Mouse (Mus musculus) lung, embryonic 15.5 days (tissue): Measurements from ENCODE around the gene Macc1. TPM values are rescaled to one million over a fixed set of nuclear protein-coding genes. Genes with fewer than 3 reads are reported as not detected.

Source experiments
- ATAC-seq: fragments of 200-750 bp; cut with Nextera tagmentation; 2 replicates; pipeline ENCODE4 v1.8.0; 2017; ENCODE audit warnings: moderate number of reproducible peaks, borderline replicate concordance; ENCODE audit not compliant: low FRiP score, low TSS enrichment; ENCODE audit errors: extremely low read depth
- H3K27ac ChIP-seq: fragments of 300-500 bp; sonication (generic); 2 replicates; pipeline ENCODE4 v1.5.1; 2015; ENCODE audit warnings: moderate library complexity, mild to moderate bottlenecking, inconsistent platforms
- H3K27me3 ChIP-seq: fragments of 300-500 bp; sonication (generic); 2 replicates; pipeline ENCODE4 v1.6.1; 2015; ENCODE audit warnings: inconsistent platforms
- H3K36me3 ChIP-seq: fragments of 300-500 bp; sonication (generic); 2 replicates; pipeline ENCODE4 v1.6.1; 2015; ENCODE audit warnings: inconsistent platforms
- H3K4me1 ChIP-seq: fragments of 300-500 bp; sonication (generic); 2 replicates; pipeline ENCODE4 v1.6.1; 2015; ENCODE audit warnings: inconsistent platforms
- H3K4me2 ChIP-seq: fragments of 300-500 bp; sonication (generic); 2 replicates; pipeline ENCODE4 v1.6.1; 2015; ENCODE audit warnings: inconsistent platforms, mild to moderate bottlenecking, moderate library complexity
- H3K4me3 ChIP-seq: fragments of 300-500 bp; sonication (generic); 2 replicates; pipeline ENCODE4 v1.5.1; 2015; ENCODE audit warnings: mild to moderate bottlenecking, inconsistent platforms
- H3K9ac ChIP-seq: fragments of 300-500 bp; sonication (generic); 2 replicates; pipeline ENCODE4 v1.6.1; 2015; ENCODE audit warnings: inconsistent platforms
- H3K9me3 ChIP-seq: fragments of 300-500 bp; sonication (generic); 2 replicates; pipeline ENCODE4 v1.6.1; 2016; ENCODE audit warnings: inconsistent platforms
- WGBS: fragments of 180-500 bp; shearing (Covaris S2); methylation state at CpG from one replicate; pipeline ENCODE4 v1.1.7; 2015; 5-methylcytosine and 5-hydroxymethylcytosine counted together
- polyA plus RNA-seq: library from polyadenylated mRNA; unstranded; fragments of >200 nt; fragmentation: Nextera tagmentation; extraction: Ambion mirVana; gene quantifications from 2 replicates; pipeline ENCODE4 v1.2.1, GENCODE M21; 2015

The Macc1 gene
- polyA plus RNA-seq, 1 experiment from 2014 or later: 1.1 TPM

DNA sequence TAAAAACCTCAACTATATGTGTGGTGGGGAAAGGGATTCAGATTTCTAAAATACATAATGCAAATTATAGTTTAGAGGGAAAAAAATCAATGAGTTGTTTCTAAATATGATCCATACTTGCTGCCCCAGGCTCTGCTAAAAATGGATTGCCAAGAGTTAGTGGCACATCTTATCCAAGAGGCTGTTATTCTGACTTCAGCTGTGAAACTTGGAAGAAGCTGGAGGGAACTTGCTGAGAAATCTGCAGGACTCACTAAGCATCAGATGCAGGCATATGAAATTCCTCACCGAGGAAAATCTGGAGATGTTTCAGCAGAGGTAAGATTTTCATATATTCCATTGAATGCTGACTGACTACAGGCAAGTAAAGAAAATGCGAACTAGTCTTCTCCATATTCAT, 136.0 kb downstream of the Macc1 start:
- H3K4me2 ChIP-seq: no peak overlapping the region
- no peak for ATAC-seq
- no peak overlapping the region for H3K4me3 ChIP-seq
- no peak overlapping the region for H3K9ac ChIP-seq
- H3K27ac ChIP-seq: no peak overlapping the region
- no peaks in the 10 kb centered on the region for H3K4me1 ChIP-seq
- 83% methylated on average over 2 of the region's 2 CpGs for WGBS
- no peaks in the 10 kb centered on the region for H3K9me3 ChIP-seq
- no peaks in the 10 kb centered on the region for H3K27me3 ChIP-seq
- H3K36me3 ChIP-seq: no peaks in the 10 kb centered on the region

DNA sequence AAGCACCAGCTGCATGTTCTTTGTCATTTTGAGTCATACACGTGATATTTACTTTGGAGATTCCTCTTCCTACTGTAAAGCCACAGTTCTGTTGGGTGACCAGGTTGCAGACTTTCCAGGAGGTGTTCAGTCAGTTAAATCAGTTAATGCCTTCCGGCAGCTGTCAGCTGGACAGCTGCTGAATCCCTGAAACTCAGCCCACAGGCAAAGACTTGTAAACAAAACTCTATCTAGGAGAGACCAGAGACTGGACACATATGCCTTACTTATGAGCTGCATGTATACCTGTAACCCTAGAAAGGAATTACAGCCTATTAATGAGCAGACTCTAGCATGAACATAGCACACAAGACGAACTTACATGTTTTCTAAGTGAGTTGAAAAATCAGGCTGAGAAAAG, 137.2 kb downstream of the Macc1 start:
- H3K4me1 ChIP-seq: no peaks in the 10 kb centered on the region
- no peak overlapping the region for H3K27ac ChIP-seq
- no peak overlapping the region for H3K9ac ChIP-seq
- 52% methylated on average over 3 of the region's 3 CpGs for WGBS
- no peaks in the 10 kb centered on the region for H3K9me3 ChIP-seq
- ATAC-seq: no peak
- no peaks in the 10 kb centered on the region for H3K36me3 ChIP-seq
- H3K4me2 ChIP-seq: no peak overlapping the region
- H3K4me3 ChIP-seq: no peak overlapping the region
- H3K27me3 ChIP-seq: no peaks in the 10 kb centered on the region

GRCm38 (mm10) chr12:119454076-119454475, 140.0 kb downstream of the Macc1 start:
- ATAC-seq: no peak
- no peak overlapping the region for H3K4me2 ChIP-seq
- no peaks in the 10 kb centered on the region for H3K27me3 ChIP-seq
- H3K4me3 ChIP-seq: no peak overlapping the region
- no peak overlapping the region for H3K9ac ChIP-seq
- H3K4me1 ChIP-seq: no peaks in the 10 kb centered on the region
- no peaks in the 10 kb centered on the region for H3K9me3 ChIP-seq
- H3K36me3 ChIP-seq: no peaks in the 10 kb centered on the region
- 31% methylated on average over 1 of the region's 1 CpGs for WGBS
- H3K27ac ChIP-seq: no peak overlapping the region

GRCm38 (mm10) chr12:119464040-119464939, 150.2 kb downstream of the Macc1 start:
- H3K4me2 ChIP-seq: no peak overlapping the region
- 44% methylated on average over 2 of the region's 2 CpGs for WGBS

DNA sequence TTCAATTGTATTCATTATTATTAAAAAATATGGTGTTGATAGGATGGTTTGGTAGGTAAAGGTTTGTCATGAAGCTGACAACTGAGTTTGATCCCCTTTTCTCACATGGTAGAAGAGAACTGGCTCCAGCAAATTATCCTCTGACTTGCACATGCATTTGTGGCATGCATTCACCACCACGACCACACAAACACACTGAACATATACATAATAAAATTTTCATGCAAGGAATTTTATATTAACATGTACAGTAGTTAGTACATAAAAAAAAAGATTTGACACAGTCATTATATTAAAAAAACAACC, 150.8 kb downstream of the Macc1 start:
- H3K4me1 ChIP-seq: no peaks in the 10 kb centered on the region
- ATAC-seq: no peak
- H3K27ac ChIP-seq: no peak overlapping the region
- H3K4me2 ChIP-seq: no peak overlapping the region
- H3K9me3 ChIP-seq: no peaks in the 10 kb centered on the region
- no peak overlapping the region for H3K9ac ChIP-seq
- WGBS: 47% methylated on average over 1 of the region's 1 CpGs
- no peaks in the 10 kb centered on the region for H3K36me3 ChIP-seq
- H3K4me3 ChIP-seq: no peak overlapping the region
- H3K27me3 ChIP-seq: no peaks in the 10 kb centered on the region

More at GRCm38 (mm10) chr12:119464040-119464939, 150.2 kb downstream of the Macc1 start:
- H3K9me3 ChIP-seq: no peaks in the 10 kb centered on the region
- H3K27ac ChIP-seq: no peak overlapping the region
- no peaks in the 10 kb centered on the region for H3K27me3 ChIP-seq
- H3K36me3 ChIP-seq: no peaks in the 10 kb centered on the region
- H3K9ac ChIP-seq: no peak overlapping the region
- no peak for ATAC-seq
- no peaks in the 10 kb centered on the region for H3K4me1 ChIP-seq
- H3K4me3 ChIP-seq: no peak overlapping the region

DNA sequence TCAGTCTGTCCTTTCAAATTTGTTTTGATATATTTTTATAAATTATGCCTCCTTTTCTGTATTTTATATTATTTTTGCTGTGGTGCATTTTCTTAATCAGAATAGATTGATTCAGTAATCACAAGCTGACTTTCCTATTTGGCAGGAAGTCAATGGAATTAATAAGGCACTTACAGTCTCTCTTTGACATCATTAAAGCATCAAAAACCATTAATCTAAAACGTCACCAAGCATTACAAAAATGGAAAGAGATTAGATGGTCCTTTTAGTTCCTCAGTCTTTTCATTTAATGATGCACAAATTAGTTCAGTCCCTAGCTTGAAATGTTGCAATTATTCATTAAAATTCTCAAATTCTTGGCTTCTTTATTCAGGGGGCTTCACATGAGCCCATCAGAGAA, 153.6 kb downstream of the Macc1 start:
- H3K9me3 ChIP-seq: no peaks in the 10 kb centered on the region
- 61% methylated on average over 1 of the region's 1 CpGs for WGBS
- H3K36me3 ChIP-seq: no peaks in the 10 kb centered on the region
- H3K4me3 ChIP-seq: no peak overlapping the region
- H3K4me1 ChIP-seq: no peaks in the 10 kb centered on the region
- ATAC-seq: no peak
- no peak overlapping the region for H3K9ac ChIP-seq
- no peak overlapping the region for H3K27ac ChIP-seq
- no peak overlapping the region for H3K4me2 ChIP-seq
- H3K27me3 ChIP-seq: no peaks in the 10 kb centered on the region

GRCm38 (mm10) chr12:119470260-119470659, 156.2 kb downstream of the Macc1 start:
- no peaks in the 10 kb centered on the region for H3K36me3 ChIP-seq
- H3K27ac ChIP-seq: no peak overlapping the region
- H3K27me3 ChIP-seq: no peaks in the 10 kb centered on the region
- H3K4me3 ChIP-seq: no peak overlapping the region
- peak; percentile 31; the same call in 1 of the 2 replicates for ATAC-seq
- H3K4me1 ChIP-seq: no peaks in the 10 kb centered on the region
- H3K9me3 ChIP-seq: no peaks in the 10 kb centered on the region
- H3K4me2 ChIP-seq: no peak overlapping the region
- H3K9ac ChIP-seq: no peak overlapping the region

- Histone ChIP-seq H3K4me2 (no peak overlapping the region), H3K4me1 (no peaks in the 10 kb centered on the region), H3K36me3 (no peaks in the 10 kb centered on the region), H3K27me3 (no peaks in the 10 kb centered on the region), H3K9me3 (no peaks in the 10 kb centered on the region), H3K9ac (no peak overlapping the region), H3K4me3 (no peak overlapping the region), H3K27ac (no peak overlapping the region)
- 74% methylated on average over 2 of the region's 2 CpGs for WGBS
- no peak for ATAC-seq
These were observed 169.2 kb downstream of the Macc1 start for GRCm38 (mm10) chr12:119483296-119483695.

DNA sequence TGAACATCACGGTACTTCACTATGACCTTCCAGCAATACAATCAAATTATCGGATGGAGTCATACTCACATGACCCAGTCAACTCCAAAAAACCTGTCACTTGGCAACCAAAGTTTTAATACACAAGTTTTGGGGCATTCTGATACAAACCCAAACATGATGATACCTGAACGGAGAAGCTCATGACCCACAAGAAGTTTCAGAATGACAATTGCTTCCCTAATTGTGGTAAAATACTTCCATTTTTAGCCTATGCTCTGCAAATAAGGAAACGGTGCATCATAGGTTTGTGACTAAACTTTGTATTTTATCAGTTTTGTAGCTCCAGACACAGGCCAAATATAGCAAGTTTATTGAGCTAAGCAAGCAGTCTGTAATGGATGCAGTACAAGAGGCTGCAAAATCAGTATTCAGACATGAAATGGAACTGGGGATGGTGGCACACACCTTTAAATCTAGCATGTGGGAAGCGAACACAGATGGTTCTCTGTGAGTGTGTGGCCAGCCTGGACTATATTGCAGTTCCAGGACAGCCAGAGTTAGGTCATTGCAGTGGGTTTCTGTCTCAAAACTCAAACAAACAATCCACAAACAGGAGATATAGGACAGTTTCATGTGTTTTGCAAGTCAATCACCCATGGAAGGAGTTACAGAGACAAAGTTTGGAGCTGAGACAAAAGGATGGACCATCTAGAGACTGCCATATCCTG, 170.0 kb downstream of the Macc1 start:
- no peak for ATAC-seq
- 85% methylated on average over 5 of the region's 5 CpGs for WGBS
- Histone ChIP-seq H3K27me3 (no peaks in the 10 kb centered on the region), H3K36me3 (no peaks in the 10 kb centered on the region), H3K9ac (no peak overlapping the region), H3K4me3 (no peak overlapping the region), H3K9me3 (no peaks in the 10 kb centered on the region), H3K4me2 (no peak overlapping the region), H3K4me1 (no peaks in the 10 kb centered on the region), H3K27ac (no peak overlapping the region)

GRCm38 (mm10) chr12:119511145-119511544, 197.1 kb downstream of the Macc1 start:
- no peak overlapping the region for H3K27ac ChIP-seq
- no peaks in the 10 kb centered on the region for H3K36me3 ChIP-seq
- ATAC-seq: no peak
- H3K4me3 ChIP-seq: no peak overlapping the region
- H3K4me2 ChIP-seq: no peak overlapping the region
- H3K9ac ChIP-seq: no peak overlapping the region
- no peaks in the 10 kb centered on the region for H3K4me1 ChIP-seq
- H3K9me3 ChIP-seq: no peaks in the 10 kb centered on the region
- no peaks in the 10 kb centered on the region for H3K27me3 ChIP-seq
